Mouse (Mus musculus) neural tube, embryonic 13.5 days (tissue): ENCODE results near the gene Amd1. TPM values are rescaled to one million over a fixed set of nuclear protein-coding genes. Genes with fewer than 3 reads are reported as not detected.

Source experiments
- polyA plus RNA-seq: library from polyadenylated mRNA; unstranded; fragments of >200 nt; fragmentation: Nextera tagmentation; extraction: Ambion mirVana; gene quantifications from 2 replicates; pipeline ENCODE4 v1.2.1, GENCODE M21; 2015

Gene Amd1
- polyA plus RNA-seq, 1 experiment from 2014 or later, result 40.6 TPM

Other genes starting within 250 kb of the Amd1 start
- 2.7 and 2.9 TPM in 2 replicates for gene Slc16a10, start 159.9 kb downstream of the Amd1 start, polyA plus RNA-seq
- 83.9 and 84.4 TPM in 2 replicates for gene Rpf2, start 55.1 kb downstream of the Amd1 start, polyA plus RNA-seq
- 106 and 108 TPM in 2 replicates for gene Gtf3c6, start 44.1 kb downstream of the Amd1 start, polyA plus RNA-seq
- 11.1 and 12.5 TPM in 2 replicates for gene Cdk19, start 37.4 kb upstream of the Amd1 start, polyA plus RNA-seq